Mouse (Mus musculus) embryo, embryonic 9.5 days (tissue): ENCODE measurements at regions not wholly inside any gene's neighbourhood (a gene's known extent, or its start where the extent isn't known, plus 50 kb on each side); places are given as distances from the start of the nearest gene placed in this dataset.
"Not testable (repeated sequence)": the region's sequence is repeated elsewhere in the genome, so short reads cannot be mapped to it uniquely, and the experiment has no call there.

ENCODE experiments used
- DNase-seq: peaks from one replicate; pipeline ENCODE4 v3.0.0-alpha.2; 2017; ENCODE audit errors: extremely low spot score

DNA sequence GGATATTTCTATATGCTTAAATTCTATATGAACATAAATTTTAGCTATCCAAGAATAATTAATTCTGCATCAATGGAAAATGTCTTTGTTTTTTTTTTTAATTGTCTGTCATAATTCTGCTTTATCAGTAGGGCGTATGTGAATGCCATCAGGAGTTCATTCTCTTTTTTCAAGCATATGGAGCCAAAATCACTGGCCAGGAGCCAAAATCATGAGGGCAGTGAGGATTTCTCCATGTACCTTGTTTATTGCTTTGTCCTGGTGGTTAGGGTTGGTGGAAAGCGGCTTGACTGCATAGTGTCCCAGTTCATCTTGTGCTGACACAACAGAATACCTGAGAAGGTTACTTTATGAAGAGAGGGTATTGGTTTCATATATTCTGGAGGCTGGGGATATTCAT is 243.9 kb downstream of the AI429214 start:
- DNase-seq: no peak

GRCm38 (mm10) chr8:37239354-37239753 is 245.9 kb downstream of the AI429214 start:
- no peak for DNase-seq

GRCm38 (mm10) chr8:37251234-37251633 is 257.8 kb downstream of the AI429214 start:
- not testable (repeated sequence) for DNase-seq

- DNase-seq: no peak
These were observed 297.9 kb downstream of the AI429214 start for GRCm38 (mm10) chr8:37291069-37291850.
